In genomic region chr10:78279210-78279609, GRCm38 (mm10) we compare ENCODE assay signal across 8 mouse cellular contexts. TPM values are rescaled to one million over a fixed set of nuclear protein-coding genes. Genes with fewer than 3 reads are reported as not detected.
A peak's percentile ranks its signal among the peaks of the same experiment; 100 is the strongest.
DNase-seq lines count a peak whose midpoint lies in the region; ATAC-seq and TF ChIP-seq lines count a peak whose summit lies in the region.

No protein-coding gene starts in this region.

- no peak overlapping the region for H3ac ChIP-seq in C2C12 (ENCODE audit: control insufficient read depth, insufficient read length, low read depth)

- TF ChIP-seq CTCF in C2C12 (IDR thresholded peaks at IDR 0.05; ENCODE audit: control insufficient read depth, insufficient read depth, insufficient read length) = peak; percentile 80
- TF ChIP-seq CTCF in lung, embryonic 14.5 days (IDR thresholded peaks at IDR 0.05; ENCODE audit: low read depth) = peak; percentile 94
- TF ChIP-seq CTCF in olfactory bulb, adult 2 months (IDR thresholded peaks at IDR 0.05; ENCODE audit: insufficient read depth, low read depth, low read length) = peak; percentile 71; the same call in 1 of the 2 replicates

- peak; percentile 56 for DNase-seq in Muller cell, postnatal 12 days (ENCODE audit: inconsistent ontology term)
- peak; percentile 86 for DNase-seq in embryo, embryonic 10.5 days (ENCODE audit: low spot score)
- DNase-seq in heart, postnatal 36 days = peak; percentile 49 to 54
- peak; percentile 60 to 74 for DNase-seq in kidney, postnatal 4 days
- DNase-seq in lung, embryonic 14.5 days = peak; percentile 81
- no peak for DNase-seq in urinary bladder, adult 2 months (ENCODE audit: low spot score)

- no peaks in the 10 kb centered on the region for H3K9me3 ChIP-seq in lung, embryonic 14.5 days (ENCODE audit: low read depth, low read length)

- ATAC-seq in lung, embryonic 14.5 days (ENCODE audit: insufficient read depth) = peak; percentile 84

- no peaks in the 10 kb centered on the region for H3K4me1 ChIP-seq in lung, embryonic 14.5 days (ENCODE audit: insufficient read depth)
- peaks cover 3% of the 10 kb centered on the region; the same call in 1 of the 2 replicates for H3K4me1 ChIP-seq in olfactory bulb, adult 2 months (ENCODE audit: control insufficient read depth, insufficient read depth, low read length)

- no peaks in the 10 kb centered on the region for H3K79me2 ChIP-seq in C2C12 (ENCODE audit: control insufficient read depth, insufficient read depth)

- intact Hi-C loops in heart, postnatal 36 days (cut with DNase I) = loop anchor here (1.0 to 2.0 kb wide), 4 partner anchors 44 to 117 kb away; no protein-coding TSS in a partner anchor

- H3K36me3 ChIP-seq in C2C12 (ENCODE audit: control insufficient read depth, insufficient read depth) = peaks cover 41% of the 10 kb centered on the region
- H3K36me3 ChIP-seq in lung, embryonic 14.5 days (ENCODE audit: insufficient read depth) = peaks cover 61% of the 10 kb centered on the region

- WGBS in lung, embryonic 14.5 days = 43% methylated on average over 8 of the region's 8 CpGs
- 40% methylated on average over 8 of the region's 8 CpGs for WGBS in olfactory bulb, adult 2 months

- H3K4me2 ChIP-seq in lung, embryonic 14.5 days = no peak overlapping the region

- no peak for TF ChIP-seq POLR2A in olfactory bulb, adult 2 months (IDR thresholded peaks at IDR 0.05; ENCODE audit: insufficient read depth, low read depth, low read length)

- no peak overlapping the region for H3K9ac ChIP-seq in lung, embryonic 14.5 days

- H3K79me3 ChIP-seq in C2C12 (ENCODE audit: low read depth) = no peaks in the 10 kb centered on the region

- H3K27ac ChIP-seq in lung, embryonic 14.5 days (ENCODE audit: low read depth) = no peak overlapping the region
- no peak overlapping the region for H3K27ac ChIP-seq in olfactory bulb, adult 2 months (ENCODE audit: insufficient read depth, low read depth, low read length)

- no peak overlapping the region for H3K4me3 ChIP-seq in C2C12 (ENCODE audit: insufficient read depth, poor library complexity, severe bottlenecking)
- H3K4me3 ChIP-seq in lung, embryonic 14.5 days (ENCODE audit: low read depth, low read length) = no peak overlapping the region
- H3K4me3 ChIP-seq in olfactory bulb, adult 2 months (ENCODE audit: insufficient read depth, low read depth, low read length) = no peak overlapping the region

- no peaks in the 10 kb centered on the region for H3K27me3 ChIP-seq in C2C12 (ENCODE audit: control insufficient read depth, insufficient read depth, insufficient read length)
- H3K27me3 ChIP-seq in lung, embryonic 14.5 days (ENCODE audit: insufficient read depth, low read length) = no peaks in the 10 kb centered on the region

TF ChIP-seq in C2C12, 6 proteins besides CTCF, POLR2A, EP300 and RAD21:
- no peak for TF ChIP-seq USF1 (IDR thresholded peaks at IDR 0.05; ENCODE audit: low read depth)
- TF ChIP-seq MYOD1 (IDR thresholded peaks at IDR 0.05; ENCODE audit: control insufficient read depth, insufficient read length, low read depth) = no peak

RNA-seq across cellular contexts. Expression of gene Trappc10, which starts 34.8 kb away (rescaled TPM):
- 18.2 TPM for polyA plus RNA-seq in C2C12 (2012; fragmentation: generic; extraction: Trizol)
- 10 to 100 TPM; 46.6 to 48.2 TPM for total RNA-seq in heart, postnatal 36 days (2021)
- 15.7 and 18.0 TPM in 2 replicates for polyA plus RNA-seq in lung, embryonic 14.5 days (2014; fragmentation: Nextera tagmentation; extraction: Ambion mirVana)
- 121 TPM in 1 of 2 replicates, not detected in the other for polyA plus RNA-seq in olfactory bulb, adult 2 months (2012; ENCODE audit: insufficient read depth, insufficient read length, low replicate concordance, missing spikeins)
- polyA plus RNA-seq in urinary bladder, adult 2 months (2012; rRNA removed) = 38.1 and 41.0 TPM in 2 replicates
